Mouse (Mus musculus) bone marrow, adult 2 months (tissue): ENCODE measurements around the gene Acox1.

ENCODE experiments used
- CTCF ChIP-seq: fragments of 200-500 bp; IDR thresholded peaks from 2 replicates; pipeline ENCODE4 v1.5.1; 2011; ENCODE audit warnings: low read length, control low read depth; ENCODE audit not compliant: control insufficient read depth, insufficient read depth
- POLR2A ChIP-seq: fragments of 200-500 bp; IDR thresholded peaks from 2 replicates; pipeline ENCODE4 v1.6.1; 2011; ENCODE audit warnings: low read depth, mild to moderate bottlenecking, control low read depth, low read length, borderline replicate concordance; ENCODE audit not compliant: control insufficient read depth

- TF ChIP-seq POLR2A = peak; percentile 94
- TF ChIP-seq CTCF = no peak
Measured at GRCm38 (mm10) chr11:116198639-116199531, at the start of gene Acox1, which contains the start of gene Ten1.
